Mouse (Mus musculus) regulatory T cell (primary cell): ENCODE results near the gene Slc1a3.

Experiments
- in situ Hi-C: fragments of 300-600 bp; cut with MboI, MseI; formaldehyde crosslinking; loops from one replicate; pipeline ENCODE4 v1.15.1; 2025; ENCODE audit warnings: high pct_unique_total_duplicates

Gene Slc1a3

GRCm38 (mm10) chr15:8710146-8711006, at the start of gene Slc1a3:
Gene Slc1a3 (minus strand): TSS chr15:8710764.
- in situ Hi-C loops = no loop called here

- in situ Hi-C loops = no loop called here
Observed at GRCm38 (mm10) chr15:8759026-8759425, 48.5 kb upstream of the Slc1a3 start.

GRCm38 (mm10) chr15:8756441-8756840, 45.9 kb upstream of the Slc1a3 start:
- in situ Hi-C loops = no loop called here

GRCm38 (mm10) chr15:8749762-8750161, 39.2 kb upstream of the Slc1a3 start:
- in situ Hi-C loops = loop anchor here (5.0 kb wide), 1 partner anchor 33 kb away; no protein-coding TSS in a partner anchor

- in situ Hi-C loops = loop anchor here (5.0 kb wide), 1 partner anchor 34 kb away; no protein-coding TSS in a partner anchor
Observed at GRCm38 (mm10) chr15:8748771-8749170, 38.2 kb upstream of the Slc1a3 start.

GRCm38 (mm10) chr15:8741593-8741992, 31.0 kb upstream of the Slc1a3 start:
- in situ Hi-C loops = no loop called here

GRCm38 (mm10) chr15:8740724-8741123, 30.2 kb upstream of the Slc1a3 start:
- in situ Hi-C loops = no loop called here

- in situ Hi-C loops = loop anchor here (10.0 kb wide), 1 partner anchor 463 kb away; no protein-coding TSS in a partner anchor
Observed at GRCm38 (mm10) chr15:8738156-8738555, 27.6 kb upstream of the Slc1a3 start.

- in situ Hi-C loops = loop anchor here (10.0 kb wide), 1 partner anchor 460 kb away; no protein-coding TSS in a partner anchor
Observed at GRCm38 (mm10) chr15:8734363-8734739, 23.8 kb upstream of the Slc1a3 start.

GRCm38 (mm10) chr15:8733669-8734362, 23.3 kb upstream of the Slc1a3 start:
- in situ Hi-C loops = loop anchor here (10.0 kb wide), 1 partner anchor 459 kb away; no protein-coding TSS in a partner anchor

GRCm38 (mm10) chr15:8728861-8729260, 18.3 kb upstream of the Slc1a3 start:
- in situ Hi-C loops = no loop called here

- in situ Hi-C loops = no loop called here
Observed at GRCm38 (mm10) chr15:8722386-8723100, 12.0 kb upstream of the Slc1a3 start.

GRCm38 (mm10) chr15:8721746-8722145, 11.2 kb upstream of the Slc1a3 start:
- in situ Hi-C loops = no loop called here

GRCm38 (mm10) chr15:8721005-8721404, 10.4 kb upstream of the Slc1a3 start:
- in situ Hi-C loops = no loop called here

- in situ Hi-C loops = no loop called here
Observed at GRCm38 (mm10) chr15:8718496-8718895, 7.9 kb upstream of the Slc1a3 start.

- in situ Hi-C loops = no loop called here
Observed at GRCm38 (mm10) chr15:8717021-8717571, 6.5 kb upstream of the Slc1a3 start.

GRCm38 (mm10) chr15:8716330-8716964, 5.9 kb upstream of the Slc1a3 start:
- in situ Hi-C loops = no loop called here

- in situ Hi-C loops = no loop called here
Observed at GRCm38 (mm10) chr15:8715666-8716065, 5.1 kb upstream of the Slc1a3 start.

GRCm38 (mm10) chr15:8712433-8712984, 1.9 kb upstream of the Slc1a3 start:
- in situ Hi-C loops = no loop called here

- in situ Hi-C loops = no loop called here
Observed at GRCm38 (mm10) chr15:8711630-8712310, 1.2 kb upstream of the Slc1a3 start.
